ENCODE assay signal across 12 mouse cellular contexts in genomic region chr4:55042573-55042972, GRCm38 (mm10).
A peak's percentile ranks its signal among the peaks of the same experiment; 100 is the strongest.
DNase-seq lines count a peak whose midpoint lies in the region; ATAC-seq and TF ChIP-seq lines count a peak whose summit lies in the region.
"Had no signal": no experiment of that assay in that cellular context is flagged by ENCODE, and none has a peak within 500 bp of the region (broad histone marks: within the 10 kb centered on the region; RNA-seq: fewer than 3 reads in every experiment).

No protein-coding gene starts in this region.

- peak overlapping the region; percentile 54; the same call in 1 of the 2 replicates for H3K27ac ChIP-seq in gastrocnemius, adult 2 months
- H3K27ac ChIP-seq in lung, embryonic 14.5 days (ENCODE audit: low read depth) = no peak overlapping the region
- H3K27ac ChIP-seq in embryonic facial prominence, embryonic 14.5 days (replicated peaks; ENCODE audit: low read depth, low read length) = peak overlapping the region; percentile 3; the same call in 1 of the 2 replicates
- H3K27ac ChIP-seq in midbrain, embryonic 12.5 days (replicated peaks) = peak overlapping the region; percentile 26; the same call in 1 of the 2 replicates
- H3K27ac ChIP-seq: embryonic facial prominence, embryonic 15.5 days had no signal

- no peak overlapping the region for H3K4me2 ChIP-seq in lung, embryonic 14.5 days
- no peak overlapping the region for H3K4me2 ChIP-seq in embryonic facial prominence, embryonic 14.5 days (ENCODE audit: low read depth, low read length)
- no peak overlapping the region for H3K4me2 ChIP-seq in midbrain, embryonic 12.5 days (replicated peaks)
- H3K4me2 ChIP-seq: embryonic facial prominence, embryonic 15.5 days; liver, embryonic 11.5 days had no signal

- peak; percentile 35; the same call in 1 of the 2 replicates for ATAC-seq in lung, embryonic 14.5 days (ENCODE audit: insufficient read depth)
- peak; percentile 30; the same call in 1 of the 2 replicates for ATAC-seq in embryonic facial prominence, embryonic 14.5 days (ENCODE audit: low read depth)
- ATAC-seq in midbrain, embryonic 12.5 days (ENCODE audit: low FRiP score, low read depth) = no peak
- ATAC-seq: activated CD4-positive, CD25-positive, alpha-beta regulatory T cell, adult 4 months had no signal

- no peak overlapping the region for H3K4me3 ChIP-seq in gastrocnemius, adult 2 months
- H3K4me3 ChIP-seq in lung, embryonic 14.5 days (ENCODE audit: low read depth, low read length) = no peak overlapping the region
- H3K4me3 ChIP-seq in embryonic facial prominence, embryonic 14.5 days (ENCODE audit: low read depth, low read length) = no peak overlapping the region
- H3K4me3 ChIP-seq in midbrain, embryonic 12.5 days = no peak overlapping the region
- H3K4me3 ChIP-seq: embryonic facial prominence, embryonic 15.5 days; myocyte had no signal

- no peak for TF ChIP-seq CTCF in gastrocnemius, adult 2 months (IDR thresholded peaks at IDR 0.05)
- no peak for TF ChIP-seq CTCF in lung, embryonic 14.5 days (IDR thresholded peaks at IDR 0.05; ENCODE audit: low read depth)

- no peaks in the 10 kb centered on the region for H3K27me3 ChIP-seq in lung, embryonic 14.5 days (ENCODE audit: insufficient read depth, low read length)
- no peaks in the 10 kb centered on the region for H3K27me3 ChIP-seq in embryonic facial prominence, embryonic 14.5 days (replicated peaks; ENCODE audit: control insufficient read depth, insufficient read depth, low read length)
- H3K27me3 ChIP-seq in midbrain, embryonic 12.5 days = no peaks in the 10 kb centered on the region
- H3K27me3 ChIP-seq: embryonic facial prominence, embryonic 15.5 days had no signal

- intact Hi-C loops in gastrocnemius, adult 2 months (cut with DNase I) = no loop called here

- WGBS in lung, embryonic 14.5 days = 62% methylated on average over 4 of the region's 4 CpGs
- 64% methylated on average over 4 of the region's 4 CpGs for WGBS in embryonic facial prominence, embryonic 14.5 days
- WGBS in midbrain, embryonic 12.5 days = 32% methylated on average over 4 of the region's 4 CpGs

- no peaks in the 10 kb centered on the region for H3K9me3 ChIP-seq in lung, embryonic 14.5 days (ENCODE audit: low read depth, low read length)
- H3K9me3 ChIP-seq in embryonic facial prominence, embryonic 14.5 days (ENCODE audit: control insufficient read depth, low read length) = no peaks in the 10 kb centered on the region
- H3K9me3 ChIP-seq in midbrain, embryonic 12.5 days = no peaks in the 10 kb centered on the region
- H3K9me3 ChIP-seq: embryonic facial prominence, embryonic 15.5 days had no signal

- no peaks in the 10 kb centered on the region for H3K4me1 ChIP-seq in lung, embryonic 14.5 days (ENCODE audit: insufficient read depth)
- H3K4me1 ChIP-seq in embryonic facial prominence, embryonic 14.5 days (ENCODE audit: control insufficient read depth, insufficient read depth, low read length) = peaks cover 9% of the 10 kb centered on the region; the same call in 1 of the 2 replicates
- H3K4me1 ChIP-seq in midbrain, embryonic 12.5 days = peaks cover 30% of the 10 kb centered on the region

- peaks cover 6% of the 10 kb centered on the region; the same call in 1 of the 2 replicates for H3K36me3 ChIP-seq in lung, embryonic 14.5 days (ENCODE audit: insufficient read depth)
- peaks cover 17% of the 10 kb centered on the region; the same call in 1 of the 2 replicates for H3K36me3 ChIP-seq in embryonic facial prominence, embryonic 14.5 days (ENCODE audit: control insufficient read depth, insufficient read depth, low read length)
- peaks cover 60% of the 10 kb centered on the region for H3K36me3 ChIP-seq in midbrain, embryonic 12.5 days
- H3K36me3 ChIP-seq: embryonic facial prominence, embryonic 15.5 days had no signal

- H3K9ac ChIP-seq in lung, embryonic 14.5 days = no peak overlapping the region
- H3K9ac ChIP-seq in embryonic facial prominence, embryonic 14.5 days (ENCODE audit: low read depth, low read length) = no peak overlapping the region
- H3K9ac ChIP-seq in midbrain, embryonic 12.5 days (replicated peaks) = no peak overlapping the region
- H3K9ac ChIP-seq: embryonic facial prominence, embryonic 15.5 days had no signal

- no peak for DNase-seq in gastrocnemius, adult 2 months
- DNase-seq in gastrocnemius, adult 8-10 months (ENCODE audit: low spot score in 2 of 2) = no peak
- DNase-seq in lung, embryonic 14.5 days = peak; percentile 76
- DNase-seq in lung, postnatal 14 days = no peak
- peak; percentile 69 for DNase-seq in embryonic facial prominence, embryonic 14.5 days (ENCODE audit: low spot score)
- DNase-seq in cerebellum, postnatal 25 days = no peak
- no peak for DNase-seq in urinary bladder, postnatal 14 days (ENCODE audit: low spot score)

Comparison
In these comparisons a context has a peak if more than half of its experiments do, and no peak if none do; other contexts are left out.
1. DNase-seq: peak in lung, embryonic 14.5 days (single experiment) and embryonic facial prominence, embryonic 14.5 days (single experiment); none in gastrocnemius, adult 2 months (single experiment), gastrocnemius, adult 8-10 months (0 of 2), lung, postnatal 14 days (single experiment), cerebellum, postnatal 25 days (0 of 2) and urinary bladder, postnatal 14 days (single experiment).